20 mouse cellular contexts compared by ENCODE assay signal in the genomic region with DNA sequence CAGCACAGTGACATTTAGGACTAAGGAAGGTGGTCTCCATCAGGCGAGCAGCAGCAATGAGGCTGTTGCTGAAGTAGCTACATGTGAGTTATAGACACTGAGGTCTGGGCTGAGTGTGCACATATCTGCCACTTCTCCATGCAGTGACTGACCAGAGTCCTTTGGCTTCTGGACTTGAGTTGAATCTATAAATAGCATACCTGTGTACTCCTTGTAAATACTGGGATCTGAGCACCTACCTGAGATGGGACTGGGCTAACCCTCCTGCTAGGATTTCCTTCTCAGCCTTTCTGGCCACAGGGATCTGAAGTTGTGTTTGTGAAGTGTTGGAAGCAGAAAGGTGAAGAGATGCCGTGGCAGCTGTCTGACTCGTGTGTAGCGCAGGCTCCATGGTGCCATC. TPM values are rescaled to one million over a fixed set of nuclear protein-coding genes. Genes with fewer than 3 reads are reported as not detected.
DNase-seq lines count a peak whose midpoint lies in the region; ATAC-seq and TF ChIP-seq lines count a peak whose summit lies in the region.
"Had no signal": no experiment of that assay in that cellular context is flagged by ENCODE, and none has a peak within 500 bp of the region (broad histone marks: within the 10 kb centered on the region; RNA-seq: fewer than 3 reads in every experiment).

No protein-coding gene starts in this region.

- no peaks in the 10 kb centered on the region for H3K27me3 ChIP-seq in cerebellum, adult 2 months (ENCODE audit: control insufficient read depth, insufficient read depth, low read length)
- no peaks in the 10 kb centered on the region for H3K27me3 ChIP-seq in lung, postnatal 0 days (replicated peaks; ENCODE audit: insufficient read depth, low read length)
- H3K27me3 ChIP-seq: CH12.LX, Patski had no signal

- no peak overlapping the region for H3K4me2 ChIP-seq in lung, postnatal 0 days (replicated peaks; ENCODE audit: low read depth, low read length)

- H3K9ac ChIP-seq in lung, postnatal 0 days (replicated peaks; ENCODE audit: low read depth): no peak overlapping the region

- peaks cover 21% of the 10 kb centered on the region for H3K36me3 ChIP-seq in lung, postnatal 0 days (ENCODE audit: insufficient read depth, low read length)

- no peak overlapping the region for H3K27ac ChIP-seq in cerebellum, adult 2 months (ENCODE audit: insufficient read depth, low read length)
- no peak overlapping the region for H3K27ac ChIP-seq in lung, postnatal 0 days (ENCODE audit: low read length)

- H3K4me1 ChIP-seq in cerebellum, adult 2 months (ENCODE audit: control insufficient read depth, insufficient read depth, low read length): peaks cover 8% of the 10 kb centered on the region
- H3K4me1 ChIP-seq in lung, postnatal 0 days (ENCODE audit: insufficient read depth, low read depth, low read length): no peaks in the 10 kb centered on the region; the same call in 1 of the 2 replicates

- peak; percentile 3 for DNase-seq in cerebellum, adult 9-10 months
- no peak for DNase-seq in cerebellum, adult 2 months
- DNase-seq in lung, postnatal 0 days (ENCODE audit: low spot score): peak; percentile 50
- no peak for DNase-seq in lung, postnatal 25 days (ENCODE audit: low spot score)
- DNase-seq: adrenal gland, adult 2 months; adrenal gland, adult 8-10 months; adrenal gland, postnatal 10 days; adrenal gland, postnatal 14 days; adrenal gland, postnatal 25 days; adrenal gland, postnatal 36 days; B cell, adult 2 months; cerebellum, adult 11 months; cerebellum, adult 11-12 months; cerebellum, adult 18-20 months had no signal

- no peaks in the 10 kb centered on the region for H3K9me3 ChIP-seq in lung, postnatal 0 days (ENCODE audit: low read length)
- H3K9me3 ChIP-seq: G1E had no signal

- H3K4me3 ChIP-seq in cerebellum, adult 2 months (replicated peaks; ENCODE audit: insufficient read depth, low read depth, low read length): no peak overlapping the region
- H3K4me3 ChIP-seq in lung, postnatal 0 days (ENCODE audit: low read depth, low read length): no peak overlapping the region

- no peak for TF ChIP-seq EP300 in lung, postnatal 0 days (IDR thresholded peaks at IDR 0.05)

- ATAC-seq in lung, postnatal 0 days: peak; percentile 52
- ATAC-seq: activated CD4-positive, CD25-positive, alpha-beta regulatory T cell, adult 4 months; CD4-positive, CD25-positive, alpha-beta regulatory T cell, adult 4 months; Patski had no signal

- TF ChIP-seq POLR2A in cerebellum, adult 2 months (IDR thresholded peaks at IDR 0.05; ENCODE audit: borderline replicate concordance, insufficient read depth, low read length): no peak

- no peak for TF ChIP-seq CTCF in cerebellum, adult 2 months (IDR thresholded peaks at IDR 0.05; ENCODE audit: borderline replicate concordance, insufficient read depth, low read depth, low read length)
- no peak for TF ChIP-seq CTCF in lung, postnatal 0 days (IDR thresholded peaks at IDR 0.05)

- WGBS in cerebellum, adult 2 months: 93% methylated on average over 4 of the region's 4 CpGs
- 71% methylated on average over 4 of the region's 4 CpGs for WGBS in lung, postnatal 0 days

RNA-seq across cellular contexts. Expression of a gene that starts 7.1 kb away (rescaled TPM):
- polyA plus RNA-seq in cerebellum, adult 2 months (2012; rRNA removed): not detected in 2 replicates
- polyA plus RNA-seq in lung, postnatal 0 days (2015; fragmentation: Nextera tagmentation; extraction: Ambion mirVana): 0.20 TPM in 1 of 2 replicates, not detected in the other
- polyA plus RNA-seq: activated CD4-positive, CD25-positive, alpha-beta regulatory T cell, adult 4 months; C2C12; CD4-positive, CD25-positive, alpha-beta regulatory T cell, adult 4 months; Patski had no signal

Comparison
In these comparisons a context has a peak if more than half of its experiments do, and no peak if none do; other contexts are left out.
1. DNase-seq: peak in cerebellum, adult 9-10 months (single experiment) and lung, postnatal 0 days (single experiment); none in cerebellum, adult 2 months (0 of 2) and lung, postnatal 25 days (single experiment).